Comparison of ENCODE assay signal across 8 mouse cellular contexts in genomic region chr17:5840550-5841127, GRCm38 (mm10). TPM values are rescaled to one million over a fixed set of nuclear protein-coding genes. Genes with fewer than 3 reads are reported as not detected.
A peak's percentile ranks its signal among the peaks of the same experiment; 100 is the strongest.
DNase-seq lines count a peak whose midpoint lies in the region; ATAC-seq and TF ChIP-seq lines count a peak whose summit lies in the region.

No protein-coding gene starts in this region.

- peak overlapping the region; percentile 79 for H3K4me2 ChIP-seq in heart, embryonic 15.5 days
- peak overlapping the region; percentile 65 for H3K4me2 ChIP-seq in limb, embryonic 12.5 days
- H3K4me2 ChIP-seq in midbrain, embryonic 15.5 days: peak overlapping the region; percentile 71

- H3K9ac ChIP-seq in heart, embryonic 15.5 days: peak overlapping the region; percentile 97
- H3K9ac ChIP-seq in limb, embryonic 12.5 days (replicated peaks): peak overlapping the region; percentile 97
- peak overlapping the region; percentile 86 for H3K9ac ChIP-seq in midbrain, embryonic 15.5 days

- 5% methylated on average over 32 of the region's 32 CpGs for WGBS in lung, adult 2 months
- 6% methylated on average over 31 of the region's 32 CpGs for whole genome bisulfite sequencing in heart, embryonic 15.5 days
- WGBS in limb, embryonic 12.5 days: 5% methylated on average over 32 of the region's 32 CpGs
- WGBS in midbrain, embryonic 15.5 days: 6% methylated on average over 32 of the region's 32 CpGs

- H3K9me3 ChIP-seq in heart, embryonic 15.5 days (replicated peaks): no peaks in the 10 kb centered on the region
- peaks cover 6% of the 10 kb centered on the region; the same call in 1 of the 2 replicates for H3K9me3 ChIP-seq in limb, embryonic 12.5 days
- H3K9me3 ChIP-seq in midbrain, embryonic 15.5 days: no peaks in the 10 kb centered on the region

- no peaks in the 10 kb centered on the region; the same call in 1 of the 2 replicates for H3K4me1 ChIP-seq in lung, adult 2 months (ENCODE audit: control insufficient read depth, insufficient read depth, low read length)
- H3K4me1 ChIP-seq in heart, embryonic 15.5 days (replicated peaks): peaks cover 18% of the 10 kb centered on the region
- H3K4me1 ChIP-seq in limb, embryonic 12.5 days (replicated peaks): peaks cover 11% of the 10 kb centered on the region
- peaks cover 17% of the 10 kb centered on the region for H3K4me1 ChIP-seq in midbrain, embryonic 15.5 days

- H3K4me3 ChIP-seq in lung, adult 2 months (replicated peaks; ENCODE audit: extremely low read depth, low read depth, low read length): peak overlapping the region; percentile 91
- peak overlapping the region; percentile 95 for H3K4me3 ChIP-seq in heart, embryonic 15.5 days
- H3K4me3 ChIP-seq in limb, embryonic 12.5 days (replicated peaks): peak overlapping the region; percentile 87
- H3K4me3 ChIP-seq in midbrain, embryonic 15.5 days: peak overlapping the region; percentile 85

- ATAC-seq in heart, embryonic 15.5 days (replicated peaks; ENCODE audit: insufficient number of reproducible peaks, insufficient read depth, low FRiP score, low read depth): peak; percentile 25; the same call in 1 of the 2 replicates
- peak; percentile 82; the same call in 1 of the 2 replicates for ATAC-seq in limb, embryonic 12.5 days (ENCODE audit: insufficient number of reproducible peaks, insufficient read depth, low FRiP score, low TSS enrichment, low read depth)
- ATAC-seq in midbrain, embryonic 15.5 days (replicated peaks): peak; percentile 83

- peak overlapping the region; percentile 100 for H3K27ac ChIP-seq in heart, embryonic 15.5 days
- H3K27ac ChIP-seq in limb, embryonic 12.5 days: peak overlapping the region; percentile 100
- peak overlapping the region; percentile 92 for H3K27ac ChIP-seq in midbrain, embryonic 15.5 days

- H3K27me3 ChIP-seq in heart, embryonic 15.5 days: no peaks in the 10 kb centered on the region
- no peaks in the 10 kb centered on the region for H3K27me3 ChIP-seq in limb, embryonic 12.5 days
- H3K27me3 ChIP-seq in midbrain, embryonic 15.5 days (replicated peaks): peaks cover 4% of the 10 kb centered on the region; the same call in 1 of the 2 replicates

- H3K36me3 ChIP-seq in heart, embryonic 15.5 days: no peaks in the 10 kb centered on the region
- no peaks in the 10 kb centered on the region for H3K36me3 ChIP-seq in limb, embryonic 12.5 days
- no peaks in the 10 kb centered on the region for H3K36me3 ChIP-seq in midbrain, embryonic 15.5 days (replicated peaks)

- peak; percentile 71 for DNase-seq in lung, adult 2 months
- DNase-seq in lung, postnatal 4 days: no peak
- DNase-seq in MN1 (ENCODE audit: low spot score): peak; percentile 71
- peak; percentile 74 for DNase-seq in embryo, embryonic 10 days (ENCODE audit: low spot score)
- no peak for DNase-seq in c-Kit-positive CD71-positive TER-119-positive erythroid progenitor cells, embryonic 14.5 days (ENCODE audit: low spot score)

- no peak for TF ChIP-seq POLR2A in lung, adult 2 months (IDR thresholded peaks at IDR 0.05; ENCODE audit: borderline replicate concordance, extremely low read depth, low read depth, low read length)

- no peak for TF ChIP-seq CTCF in lung, adult 2 months (IDR thresholded peaks at IDR 0.05; ENCODE audit: insufficient read depth, low read length)

RNA-seq across cellular contexts. Expression of gene Snx9, which starts 0.5 kb away (rescaled TPM):
- 26.7 and 31.4 TPM in 2 replicates for polyA plus RNA-seq in lung, adult 2 months (2012; rRNA removed)
- polyA plus RNA-seq in heart, embryonic 15.5 days (2015; fragmentation: Nextera tagmentation; extraction: Ambion mirVana): 21.1 and 22.2 TPM in 2 replicates
- 28.9 and 30.6 TPM in 2 replicates for polyA plus RNA-seq in limb, embryonic 12.5 days (2016; fragmentation: Nextera tagmentation; extraction: Ambion mirVana)
- 6.9 and 7.9 TPM in 2 replicates for polyA plus RNA-seq in midbrain, embryonic 15.5 days (2015; fragmentation: Nextera tagmentation; extraction: Ambion mirVana)

Comparison
In these comparisons a context has a peak if more than half of its experiments do, and no peak if none do; other contexts are left out.
1. DNase-seq: peak in lung, adult 2 months (single experiment), MN1 (single experiment) and embryo, embryonic 10 days (single experiment); none in lung, postnatal 4 days (0 of 2) and c-Kit-positive CD71-positive TER-119-positive erythroid progenitor cells, embryonic 14.5 days (single experiment).
2. ATAC-seq: peak in every context shown above with its lines; median percentile 83 in midbrain, embryonic 15.5 days; 82 in limb, embryonic 12.5 days; 25 in heart, embryonic 15.5 days.
3. Peak in every context shown above with its lines, with median percentiles within 50 percentile points of each other: H3K4me3 ChIP-seq, H3K27ac ChIP-seq, H3K4me2 ChIP-seq and H3K9ac ChIP-seq.